Mouse (Mus musculus): ENCODE measurements around the gene Rack1. TPM values are rescaled to one million over a fixed set of nuclear protein-coding genes. Genes with fewer than 3 reads are reported as not detected.

The Rack1 gene
- total and polyA plus RNA-seq, 3 experiments: 3,744 to 6,330 (median 5,265) TPM

- no peak for DNase-seq (ENCODE audit: extremely low read depth)
- dilution Hi-C loops (cut with MboI; ENCODE audit: extremely low pct_ligation_motif_present, extremely low pct_unique_long_range_greater_than_20kb, low sequenced_read_pairs) (no loop called here), in situ Hi-C loops (cut with MboI; ENCODE audit: low pct_ligation_motif_present, low pct_unique_long_range_greater_than_20kb, low sequenced_read_pairs) (no loop called here)
- Histone ChIP-seq H3K27ac (ENCODE audit: insufficient read depth, low read depth) (no peak overlapping the region), H3K4me3 (replicated peaks in 1 of 3; ENCODE audit: low read depth in 2 of 3, low read length in 2 of 3, poor library complexity in 1 of 3) (no peak overlapping the region), H3K36me3 (replicated peaks in 1 of 2; ENCODE audit: control insufficient read depth in 1 of 2, insufficient read depth in 1 of 2, low read length in 1 of 2) (no peaks in the 10 kb centered on the region), H3K4me2 (ENCODE audit: insufficient read depth, low read depth, poor library complexity, severe bottlenecking) (no peak overlapping the region), H3K79me2 (replicated peaks; ENCODE audit: control insufficient read depth, extremely low read depth, insufficient read depth, poor library complexity, severe bottlenecking) (no peaks in the 10 kb centered on the region), H3K27me3 (replicated peaks) (peaks cover 4% of the 10 kb centered on the region), H3K9me3 (replicated peaks; ENCODE audit: low read length) (peaks cover 12% of the 10 kb centered on the region), H3K4me1 (ENCODE audit: control insufficient read depth in 1 of 2, insufficient read depth in 2 of 2) (peaks cover 11 to 24% of the 10 kb centered on the region in 2 experiments; a peak in 3 of 4 replicates), H3K9ac (ENCODE audit: insufficient read depth, low read depth) (no peak overlapping the region)
- no peak for TF ChIP-seq POLR2AphosphoS2 (IDR thresholded peaks at IDR 0.05; ENCODE audit: low read depth, low read length)
- no peak for TF ChIP-seq CHD2 (IDR thresholded peaks at IDR 0.05; ENCODE audit: low read length)
- no peak for TF ChIP-seq USF1 (IDR thresholded peaks at IDR 0.05; ENCODE audit: low read depth, low read length)
- no peak for TF ChIP-seq PAX5 (IDR thresholded peaks at IDR 0.05; ENCODE audit: low read length)
- no peak for TF ChIP-seq RAD21 (IDR thresholded peaks at IDR 0.05; ENCODE audit: low read depth, low read length)
- peak; percentile 82 for TF ChIP-seq TBP (conservative IDR thresholded peaks at IDR 0.05; ENCODE audit: low read depth, low read length)
- TF ChIP-seq E2F4 (IDR thresholded peaks at IDR 0.05; ENCODE audit: insufficient replicate concordance, low read depth, low read length): no peak
- TF ChIP-seq IRF4 (IDR thresholded peaks at IDR 0.05; ENCODE audit: low read depth, low read length): no peak
These were observed 31.1 kb downstream of the Rack1 start for GRCm38 (mm10) chr11:48831273-48831672.

- H3K9ac ChIP-seq (ENCODE audit: insufficient read depth, low read depth): peak overlapping the region; percentile 18
- dilution Hi-C loops (cut with MboI; ENCODE audit: extremely low pct_ligation_motif_present, extremely low pct_unique_long_range_greater_than_20kb, low sequenced_read_pairs): no loop called here
- DNase-seq (ENCODE audit: extremely low read depth): no peak
- peak; percentile 61; the same call in 1 of the 2 replicates for TF ChIP-seq HCFC1 (IDR thresholded peaks at IDR 0.05; ENCODE audit: low read depth, low read length)
- peak; percentile 31; the same call in 1 of the 2 replicates for TF ChIP-seq NELFE (IDR thresholded peaks at IDR 0.05; ENCODE audit: low read depth, low read length)
- TF ChIP-seq MEF2A (IDR thresholded peaks at IDR 0.05; ENCODE audit: borderline replicate concordance, low read depth, low read length): peak; percentile 61
- peak; percentile 94 for TF ChIP-seq SIN3A (IDR thresholded peaks at IDR 0.05; ENCODE audit: low read length)
- TF ChIP-seq MAX (IDR thresholded peaks at IDR 0.05; ENCODE audit: low read length): no peak
- TF ChIP-seq CHD1 (IDR thresholded peaks at IDR 0.05; ENCODE audit: low read depth, low read length): peak; percentile 93
- no peak for TF ChIP-seq USF2 (conservative IDR thresholded peaks at IDR 0.05; ENCODE audit: low read depth, low read length)
- peak; percentile 52 for TF ChIP-seq JUND (conservative IDR thresholded peaks at IDR 0.05; ENCODE audit: low read depth, low read length)
- TF ChIP-seq POLR2A (IDR thresholded peaks at IDR 0.05; ENCODE audit: low read depth, low read length): 0 out of 2 replicates have a peak, but pooled peaks have one; percentile 38
- TF ChIP-seq MXI1 (IDR thresholded peaks at IDR 0.05; ENCODE audit: low read depth, low read length): peak; percentile 74
- TF ChIP-seq ETS1 (conservative IDR thresholded peaks at IDR 0.05; ENCODE audit: low read depth, low read length): peak; percentile 41
- TF ChIP-seq ZNF384 (IDR thresholded peaks at IDR 0.05; ENCODE audit: low read depth, low read length): no peak
- TF ChIP-seq TBP (conservative IDR thresholded peaks at IDR 0.05; ENCODE audit: low read depth, low read length): no peak
- peaks cover 13 to 34% of the 10 kb centered on the region in 2 experiments; a peak in 3 of 4 replicates for H3K4me1 ChIP-seq (ENCODE audit: control insufficient read depth in 1 of 2, insufficient read depth in 2 of 2)
- peak overlapping the region; percentile 67 for H3K4me2 ChIP-seq (ENCODE audit: insufficient read depth, low read depth, poor library complexity, severe bottlenecking)
- no peaks in the 10 kb centered on the region for H3K36me3 ChIP-seq (replicated peaks in 1 of 2; ENCODE audit: control insufficient read depth in 1 of 2, insufficient read depth in 1 of 2, low read length in 1 of 2)
- in situ Hi-C loops (cut with MboI; ENCODE audit: low pct_ligation_motif_present, low pct_unique_long_range_greater_than_20kb, low sequenced_read_pairs): no loop called here
- H3K27ac ChIP-seq (ENCODE audit: insufficient read depth, low read depth): peak overlapping the region; percentile 50
- no peaks in the 10 kb centered on the region for H3K79me2 ChIP-seq (replicated peaks; ENCODE audit: control insufficient read depth, extremely low read depth, insufficient read depth, poor library complexity, severe bottlenecking)
- peaks cover 3% of the 10 kb centered on the region for H3K9me3 ChIP-seq (replicated peaks; ENCODE audit: low read length)
- peak overlapping the region; percentile 46 to 73 (median 51) for H3K4me3 ChIP-seq (replicated peaks in 1 of 3; ENCODE audit: low read depth in 2 of 3, low read length in 2 of 3, poor library complexity in 1 of 3)
- peaks cover 9% of the 10 kb centered on the region for H3K27me3 ChIP-seq (replicated peaks)
These were observed 33.1 kb downstream of the Rack1 start for GRCm38 (mm10) chr11:48833078-48833730.
